Mouse (Mus musculus) forebrain, postnatal 0 days (tissue): Measurements from ENCODE around the gene BC030867. TPM values are rescaled to one million over a fixed set of nuclear protein-coding genes. Genes with fewer than 3 reads are reported as not detected.

Experiments used
- ATAC-seq: fragments of 200-750 bp; cut with Nextera tagmentation; 2 replicates; pipeline ENCODE4 v1.8.0; 2017; ENCODE audit warnings: mild to moderate bottlenecking, moderate library complexity
- DNase-seq: peaks from one replicate; pipeline ENCODE4 v3.0.0-alpha.2; 2015
- H3K27ac ChIP-seq: fragments of 300-500 bp; sonication (generic); 2 replicates; pipeline ENCODE4 v1.5.1; 2014; ENCODE audit warnings: low read depth, mild to moderate bottlenecking, antibody characterized with exemption, low read length, moderate library complexity, mixed read lengths
- H3K27me3 ChIP-seq: fragments of 300-500 bp; sonication (generic); 2 replicates; pipeline ENCODE4 v1.6.1; 2014; ENCODE audit warnings: mild to moderate bottlenecking, low read length, mixed read lengths; ENCODE audit not compliant: insufficient read depth
- H3K36me3 ChIP-seq: fragments of 300-500 bp; sonication (generic); 2 replicates; pipeline ENCODE4 v1.6.1; 2014; ENCODE audit warnings: mild to moderate bottlenecking, moderate library complexity; ENCODE audit not compliant: insufficient read depth
- H3K4me1 ChIP-seq: fragments of 300-500 bp; sonication (generic); 2 replicates; pipeline ENCODE4 v1.6.1; 2014; ENCODE audit warnings: antibody characterized with exemption; ENCODE audit not compliant: insufficient read depth
- H3K4me2 ChIP-seq: fragments of 300-500 bp; sonication (generic); 2 replicates; pipeline ENCODE4 v1.6.1; 2014; ENCODE audit warnings: low read depth, mild to moderate bottlenecking, moderate library complexity
- H3K4me3 ChIP-seq: fragments of 300-500 bp; sonication (generic); 2 replicates; pipeline ENCODE4 v1.5.1; 2014; ENCODE audit warnings: low read depth, low read length, mixed read lengths
- H3K9ac ChIP-seq: fragments of 300-500 bp; sonication (generic); 2 replicates; pipeline ENCODE4 v1.6.1; 2014; ENCODE audit warnings: mild to moderate bottlenecking
- H3K9me3 ChIP-seq: fragments of 300-500 bp; sonication (generic); 2 replicates; pipeline ENCODE4 v1.6.1; 2016; ENCODE audit warnings: low read length
- CTCF ChIP-seq: sonication (generic); IDR thresholded peaks from 2 replicates; pipeline ENCODE4 v1.5.1; 2016; ENCODE audit warnings: antibody characterized with exemption, control low read depth, low read depth
- WGBS: fragments of 180-500 bp; shearing (Covaris S2); extraction: QIAGEN DNeasy Blood & Tissue Kit; methylation state at CpG from one replicate; pipeline ENCODE4 v1.1.7; 2014; 5-methylcytosine and 5-hydroxymethylcytosine counted together
- polyA plus RNA-seq: library from polyadenylated mRNA; unstranded; fragments of >200 nt; fragmentation: Nextera tagmentation; extraction: Ambion mirVana; gene quantifications from 2 replicates; pipeline ENCODE4 v1.2.1, GENCODE M21; 2015
- total RNA-seq: library from RNA; depleted of rRNA; stranded (reverse); fragments of >200 nt; gene quantifications from 2 replicates; pipeline ENCODE4 v1.2.3, GENCODE M21; 2014

The BC030867 gene
- total and polyA plus RNA-seq, 2 experiments from 2014 or later, result 0.62 to 1.5 TPM

DNA sequence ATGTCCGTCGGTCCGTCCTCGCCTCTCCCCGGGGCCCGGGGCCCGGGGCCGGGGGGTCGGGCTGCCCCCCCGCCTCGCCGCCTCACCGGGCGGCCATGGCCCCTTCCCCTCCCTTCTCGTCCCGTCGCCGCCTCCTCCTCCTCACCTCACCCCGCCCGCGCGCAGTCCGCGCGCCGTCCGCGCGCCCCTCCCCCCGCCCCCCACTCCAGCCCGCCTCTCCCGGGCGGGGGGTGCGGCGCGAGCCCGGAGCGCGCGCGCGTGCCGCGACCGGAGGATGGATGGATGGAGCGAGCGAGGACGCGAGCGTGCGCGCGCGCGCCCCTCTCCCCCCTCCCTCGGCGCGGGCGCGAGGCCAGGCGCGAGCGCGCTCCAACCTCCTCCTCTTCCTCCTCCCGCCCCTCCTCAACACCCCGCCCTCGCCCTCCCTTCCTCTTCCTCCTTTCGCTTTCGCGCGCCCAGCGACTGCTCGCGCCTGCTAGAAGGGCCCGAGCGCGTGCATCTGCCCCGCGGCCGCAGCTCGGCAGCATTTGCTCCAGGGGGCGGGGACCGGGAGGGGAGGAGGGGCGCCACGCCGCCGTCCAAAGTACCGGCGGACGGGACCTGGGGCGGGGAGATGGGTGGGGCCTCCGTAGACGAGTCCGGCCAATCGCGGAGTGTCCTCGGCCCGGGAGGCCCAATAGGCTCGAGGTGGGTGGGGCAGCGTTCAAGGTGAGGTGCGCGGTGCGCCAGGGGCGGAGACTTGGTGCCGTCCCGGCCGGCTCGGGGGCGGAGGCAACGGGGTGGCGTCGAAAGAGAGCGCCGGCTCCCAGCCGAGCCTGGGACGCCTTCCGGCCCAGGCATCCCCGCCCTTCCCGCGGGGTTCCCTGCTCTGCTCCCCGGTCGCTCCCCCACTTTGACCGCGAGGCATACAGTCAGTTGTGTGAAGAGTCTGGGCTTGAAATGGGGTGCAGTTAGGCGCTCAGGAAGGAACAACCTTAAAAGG lies 48.1 kb downstream of the BC030867 start, which contains the start of gene Atxn7l3:
Gene Atxn7l3, minus strand, starts transcription at position 141 of the 982 bp plus-strand sequence.
- Histone ChIP-seq H3K9ac (peak within 1 kb of the TSS; percentile 84), H3K36me3 (peaks cover 23% of the 10 kb centered on the region), H3K9me3 (no peaks in the 10 kb centered on the region), H3K27me3 (no peaks in the 10 kb centered on the region), H3K4me2 (peak within 1 kb of the TSS; percentile 86), H3K27ac (peak within 1 kb of the TSS; percentile 97), H3K4me1 (peaks cover 8% of the 10 kb centered on the region), H3K4me3 (peak within 1 kb of the TSS; percentile 90)
- WGBS, result 4% methylated on average over 75 of the region's 125 CpGs
- ATAC-seq, result peak; percentile 95
- TF ChIP-seq CTCF, result peak; percentile 6; the same call in 1 of the 2 replicates
- DNase-seq, result peak; percentile 98

DNA sequence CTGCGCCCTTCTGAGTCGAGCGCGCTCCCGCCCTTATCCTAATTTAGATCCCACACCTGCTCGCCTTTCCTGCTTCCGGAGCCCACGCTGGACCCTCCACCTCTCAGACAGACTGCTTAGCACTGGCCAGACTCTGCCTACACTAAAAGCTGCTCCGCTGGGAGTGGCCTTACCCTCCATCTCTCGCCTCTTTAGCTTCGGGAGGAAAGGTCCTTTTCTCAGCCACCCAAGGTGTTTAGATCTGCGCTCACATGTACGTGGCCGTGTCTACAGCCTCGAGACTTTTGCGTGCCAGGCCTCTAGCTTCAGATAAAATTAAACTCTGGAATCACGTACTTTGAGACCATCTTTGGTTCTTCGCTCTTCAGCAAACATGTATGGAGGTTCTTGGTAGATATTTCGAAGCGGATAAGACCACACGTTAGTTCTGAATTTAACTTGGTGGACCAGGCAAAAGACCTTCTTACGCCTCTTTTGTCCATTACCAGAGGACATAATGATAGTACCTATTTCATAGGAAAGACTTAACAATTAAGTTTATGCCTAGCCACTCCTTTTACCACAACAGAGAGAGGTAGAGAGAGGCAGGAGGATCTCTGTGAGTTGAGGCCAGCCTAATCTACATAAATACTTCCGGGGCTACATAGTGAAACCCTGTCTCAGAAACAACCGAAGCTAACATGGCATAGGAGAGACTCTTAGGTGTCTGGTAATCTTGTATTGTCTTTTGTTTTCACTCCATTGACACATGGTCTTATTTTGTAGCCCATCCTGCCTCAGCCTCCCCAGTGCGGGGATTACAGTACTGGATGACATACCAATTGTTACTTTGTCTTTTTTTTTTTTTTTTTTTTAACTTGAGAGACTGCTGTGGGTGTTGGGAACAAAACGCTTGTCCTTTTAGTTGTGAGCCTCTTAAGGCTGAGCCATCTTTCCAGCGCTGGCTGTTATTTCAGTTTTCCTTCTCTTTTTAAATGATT lies 49.2 kb downstream of the BC030867 start:
- ATAC-seq, result peak; percentile 3; the same call in 1 of the 2 replicates
- no peak for TF ChIP-seq CTCF
- H3K9me3 ChIP-seq, result no peaks in the 10 kb centered on the region
- H3K4me3 ChIP-seq, result peak overlapping the region; percentile 90
- peaks cover 8% of the 10 kb centered on the region for H3K4me1 ChIP-seq
- WGBS, result 26% methylated on average over 27 of the region's 27 CpGs
- H3K27ac ChIP-seq, result peak overlapping the region; percentile 97
- DNase-seq, result no peak
- peak overlapping the region; percentile 84 for H3K9ac ChIP-seq
- no peaks in the 10 kb centered on the region for H3K27me3 ChIP-seq
- peaks cover 12% of the 10 kb centered on the region for H3K36me3 ChIP-seq
- H3K4me2 ChIP-seq, result peak overlapping the region; percentile 86

DNA sequence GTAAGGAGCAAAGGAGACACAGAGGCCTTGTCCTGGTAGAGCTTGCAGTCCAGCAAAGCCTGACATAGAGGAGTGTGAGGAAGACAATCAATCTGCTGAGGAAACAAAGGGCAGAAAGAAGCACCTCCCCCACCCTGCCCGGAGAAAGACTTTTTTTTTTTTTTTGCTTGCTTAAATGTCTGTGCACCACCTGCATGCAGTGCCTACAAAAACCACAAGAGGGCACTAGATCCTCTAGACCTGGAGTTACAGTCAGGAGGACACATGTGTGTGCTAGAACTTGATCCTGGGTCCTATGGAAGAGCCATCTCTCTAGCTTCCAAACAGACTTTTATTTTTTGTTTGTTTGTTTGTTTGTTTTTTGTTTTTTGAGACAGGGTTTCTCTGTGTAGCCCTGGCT lies 51.2 kb downstream of the BC030867 start:
- WGBS, result 10% methylated on average over 1 of the region's 1 CpGs
- Histone ChIP-seq H3K4me3 (no peak overlapping the region), H3K27me3 (no peaks in the 10 kb centered on the region), H3K27ac (no peak overlapping the region), H3K36me3 (no peaks in the 10 kb centered on the region), H3K4me2 (no peak overlapping the region), H3K9me3 (no peaks in the 10 kb centered on the region), H3K9ac (no peak overlapping the region), H3K4me1 (peaks cover 5% of the 10 kb centered on the region)
- TF ChIP-seq CTCF, result peak; percentile 73
- DNase-seq, result peak; percentile 78
- no peak for ATAC-seq

DNA sequence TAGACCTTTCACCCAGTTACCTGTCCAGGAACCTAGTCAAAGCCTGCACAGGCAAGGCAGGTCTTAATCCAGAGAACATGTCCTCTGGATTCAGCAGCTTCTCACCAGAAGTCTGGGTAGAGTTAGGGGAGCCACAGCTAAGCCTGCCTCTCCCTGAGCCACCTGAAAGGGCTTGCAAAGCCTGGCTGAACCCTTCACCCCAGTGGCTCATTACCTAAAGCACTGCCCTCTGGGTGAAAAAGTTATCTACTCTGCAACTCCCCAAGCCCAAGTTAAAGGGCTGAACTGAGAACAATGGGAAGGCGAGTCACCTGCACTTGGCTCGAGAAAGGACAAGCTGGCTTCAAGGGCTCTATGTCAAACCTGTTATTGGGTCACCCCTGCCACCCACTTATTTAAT lies 55.5 kb downstream of the BC030867 start:
- no peak overlapping the region for H3K27ac ChIP-seq
- ATAC-seq, result no peak
- WGBS, result 35% methylated on average over 2 of the region's 2 CpGs
- no peaks in the 10 kb centered on the region for H3K4me1 ChIP-seq
- no peak for DNase-seq
- H3K36me3 ChIP-seq, result peaks cover 24% of the 10 kb centered on the region
- no peaks in the 10 kb centered on the region for H3K27me3 ChIP-seq
- H3K9ac ChIP-seq, result no peak overlapping the region
- H3K4me3 ChIP-seq, result no peak overlapping the region
- no peak overlapping the region for H3K4me2 ChIP-seq
- H3K9me3 ChIP-seq, result no peaks in the 10 kb centered on the region
- TF ChIP-seq CTCF, result no peak

DNA sequence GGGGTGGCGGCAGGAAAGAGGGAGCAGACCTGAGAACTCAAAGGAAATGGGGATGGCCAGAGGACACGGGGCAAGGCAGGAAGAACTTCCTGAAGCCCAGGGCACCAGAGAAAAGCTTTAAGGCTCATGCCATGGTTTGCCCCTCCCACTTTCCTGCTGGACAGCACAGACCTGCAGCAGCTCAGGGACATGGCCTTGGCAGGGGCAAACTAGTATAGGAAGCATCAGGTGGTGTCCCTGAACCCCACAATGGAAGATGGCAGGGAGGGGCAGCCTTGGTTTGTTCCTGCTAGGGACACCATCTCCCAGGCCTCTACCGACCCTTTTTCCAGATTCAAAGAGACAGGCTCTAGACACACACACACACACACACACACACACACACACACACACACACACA lies 56.7 kb downstream of the BC030867 start:
- H3K4me1 ChIP-seq, result no peaks in the 10 kb centered on the region
- TF ChIP-seq CTCF, result no peak
- H3K27ac ChIP-seq, result no peak overlapping the region
- no peak for DNase-seq
- H3K36me3 ChIP-seq, result peaks cover 31% of the 10 kb centered on the region
- 68% methylated on average over 3 of the region's 3 CpGs for WGBS
- no peak overlapping the region for H3K4me3 ChIP-seq
- ATAC-seq, result no peak
- no peaks in the 10 kb centered on the region for H3K9me3 ChIP-seq
- H3K4me2 ChIP-seq, result no peak overlapping the region
- H3K27me3 ChIP-seq, result no peaks in the 10 kb centered on the region
- H3K9ac ChIP-seq, result no peak overlapping the region

DNA sequence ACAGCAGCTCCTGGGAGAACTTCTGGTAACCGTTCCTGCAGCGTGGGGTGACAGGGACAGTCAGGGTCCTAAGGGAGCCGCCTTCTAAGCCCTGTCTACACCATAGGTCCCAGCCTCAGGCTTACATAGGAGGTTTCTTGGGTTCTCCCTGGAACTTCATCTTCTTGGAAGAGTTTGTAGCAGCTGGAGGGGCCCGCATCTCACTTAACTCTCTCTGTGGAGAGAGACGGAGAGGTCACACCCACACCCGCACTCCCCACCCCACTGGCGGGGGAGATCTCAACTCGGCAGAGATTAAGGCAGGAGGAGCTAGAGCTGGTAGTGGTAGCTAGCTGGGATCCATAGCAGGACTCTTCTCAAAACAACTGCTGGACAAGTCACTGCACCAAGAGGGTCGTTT lies 59.4 kb downstream of the BC030867 start:
- Histone ChIP-seq H3K36me3 (peaks cover 47% of the 10 kb centered on the region), H3K27me3 (no peaks in the 10 kb centered on the region), H3K4me1 (no peaks in the 10 kb centered on the region), H3K4me2 (no peak overlapping the region), H3K9ac (no peak overlapping the region), H3K4me3 (no peak overlapping the region), H3K27ac (no peak overlapping the region), H3K9me3 (no peaks in the 10 kb centered on the region)
- DNase-seq (no peak), ATAC-seq (no peak)
- TF ChIP-seq CTCF, result no peak
- WGBS, result 87% methylated on average over 9 of the region's 9 CpGs
